Mouse (Mus musculus) neural tube, embryonic 14.5 days (tissue): Measurements from ENCODE around the gene Fbxo33. TPM values are rescaled to one million over a fixed set of nuclear protein-coding genes. Genes with fewer than 3 reads are reported as not detected.
"Not testable (repeated sequence)": the region's sequence is repeated elsewhere in the genome, so short reads cannot be mapped to it uniquely, and the experiment has no call there.

ENCODE experiments used
- ATAC-seq: fragments of 200-750 bp; cut with Nextera tagmentation; 2 replicates; pipeline ENCODE4 v1.8.0; 2017; ENCODE audit warnings: low read depth, mild to moderate bottlenecking, moderate TSS enrichment, moderate library complexity
- H3K27ac ChIP-seq: fragments of 300-500 bp; sonication (generic); 2 replicates; pipeline ENCODE4 v1.5.1; 2014; ENCODE audit warnings: low read depth, mild to moderate bottlenecking, control low read depth, low read length, moderate library complexity, mixed read lengths
- H3K27me3 ChIP-seq: fragments of 300-500 bp; sonication (generic); 2 replicates; pipeline ENCODE4 v1.6.1; 2014; ENCODE audit warnings: low read length; ENCODE audit not compliant: control insufficient read depth, insufficient read depth
- H3K36me3 ChIP-seq: fragments of 300-500 bp; sonication (generic); 2 replicates; pipeline ENCODE4 v1.6.1; 2014; ENCODE audit warnings: low read length, mixed read lengths; ENCODE audit not compliant: control insufficient read depth, insufficient read depth
- H3K4me1 ChIP-seq: fragments of 300-500 bp; sonication (generic); 2 replicates; pipeline ENCODE4 v1.6.1; 2014; ENCODE audit warnings: low read length; ENCODE audit not compliant: control insufficient read depth, insufficient read depth
- H3K4me2 ChIP-seq: fragments of 300-500 bp; sonication (generic); 2 replicates; pipeline ENCODE4 v1.6.1; 2014; ENCODE audit warnings: mild to moderate bottlenecking, low read depth, low read length, control low read depth
- H3K4me3 ChIP-seq: fragments of 300-500 bp; sonication (generic); 2 replicates; pipeline ENCODE4 v1.5.1; 2014; ENCODE audit warnings: low read depth, low read length, control low read depth, mixed read lengths
- H3K9ac ChIP-seq: fragments of 300-500 bp; sonication (generic); replicated peaks from 2 replicates; pipeline ENCODE4 v1.6.1; 2014; ENCODE audit warnings: low read depth, mild to moderate bottlenecking, control low read depth, low read length, mixed read lengths
- H3K9me3 ChIP-seq: fragments of 300-500 bp; sonication (generic); 2 replicates; pipeline ENCODE4 v1.6.1; 2016; ENCODE audit warnings: low read length; ENCODE audit not compliant: control insufficient read depth
- WGBS: fragments of 180-500 bp; shearing (Covaris S2); extraction: QIAGEN DNeasy Blood & Tissue Kit; methylation state at CpG from one replicate; pipeline ENCODE4 v1.1.7; 2014; 5-methylcytosine and 5-hydroxymethylcytosine counted together
- polyA plus RNA-seq: library from polyadenylated mRNA; unstranded; fragments of >200 nt; fragmentation: Nextera tagmentation; extraction: Ambion mirVana; gene quantifications from 2 replicates; pipeline ENCODE4 v1.2.1, GENCODE M21; 2014

The Fbxo33 gene
- polyA plus RNA-seq, 1 experiment from 2014 or later = 11.1 TPM

DNA sequence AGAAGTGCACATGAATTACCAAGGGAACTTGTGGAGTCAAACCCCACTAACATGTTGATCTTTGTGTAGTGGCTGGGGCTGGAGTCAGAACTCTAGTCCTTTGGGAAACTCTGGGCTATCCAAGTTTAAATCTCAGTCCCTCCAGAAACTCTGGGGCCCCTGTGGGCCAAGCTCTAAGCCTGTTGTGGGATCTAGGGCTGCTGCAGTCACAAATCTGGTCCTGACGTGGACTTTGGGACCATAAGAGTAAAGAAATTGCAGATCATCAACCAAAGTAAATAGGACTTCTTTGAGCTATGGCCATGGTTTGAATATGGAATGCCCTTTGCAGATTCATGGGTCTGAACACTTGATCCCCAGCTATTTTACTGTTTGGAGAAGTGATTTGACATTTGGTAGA is 29.4 kb upstream of the Fbxo33 start:
- Histone ChIP-seq H3K4me2 (no peak overlapping the region), H3K9me3 (no peaks in the 10 kb centered on the region), H3K27me3 (no peaks in the 10 kb centered on the region), H3K4me3 (no peak overlapping the region), H3K9ac (no peak overlapping the region), H3K4me1 (no peaks in the 10 kb centered on the region), H3K36me3 (no peaks in the 10 kb centered on the region), H3K27ac (no peak overlapping the region)
- WGBS = 77% methylated on average over 1 of the region's 1 CpGs
- ATAC-seq = no peak

DNA sequence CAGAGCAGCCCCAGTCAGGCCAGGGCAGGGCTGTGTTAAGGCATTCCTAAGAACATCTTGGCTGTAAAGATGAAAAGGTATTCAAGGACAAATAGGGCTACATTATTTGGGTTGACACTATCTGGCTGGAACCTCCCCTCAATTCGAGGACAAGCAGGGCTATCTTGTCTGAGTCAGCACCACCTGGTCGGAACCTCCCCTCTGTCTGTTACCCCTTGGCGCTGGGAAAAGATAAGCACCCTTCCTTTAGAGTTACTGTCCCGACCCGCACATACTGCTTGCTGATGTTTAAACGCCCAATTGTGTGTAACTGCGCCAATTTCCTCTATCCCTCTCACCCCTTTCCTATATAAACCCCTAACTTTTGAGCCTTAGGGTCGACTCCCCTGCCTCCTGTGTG is 21.5 kb upstream of the Fbxo33 start:
- not testable (repeated sequence) for ATAC-seq, H3K27me3 ChIP-seq, H3K4me1 ChIP-seq, H3K4me2 ChIP-seq, H3K9me3 ChIP-seq, H3K27ac ChIP-seq, H3K9ac ChIP-seq, H3K36me3 ChIP-seq, H3K4me3 ChIP-seq
- 86% methylated on average over 8 of the region's 8 CpGs for WGBS

- H3K4me3 ChIP-seq = no peak overlapping the region
- H3K27me3 ChIP-seq = no peaks in the 10 kb centered on the region
- H3K4me2 ChIP-seq = no peak overlapping the region
- H3K36me3 ChIP-seq = no peaks in the 10 kb centered on the region
- no peak for ATAC-seq
- no peak overlapping the region for H3K9ac ChIP-seq
- no peaks in the 10 kb centered on the region for H3K9me3 ChIP-seq
- no peak overlapping the region for H3K27ac ChIP-seq
- no peaks in the 10 kb centered on the region for H3K4me1 ChIP-seq
- WGBS = 88% methylated on average over 5 of the region's 5 CpGs
Observed at GRCm38 (mm10) chr12:59238434-59238833, 18.9 kb upstream of the Fbxo33 start.

GRCm38 (mm10) chr12:59228401-59228800 is 8.9 kb upstream of the Fbxo33 start:
- H3K9me3 ChIP-seq = no peaks in the 10 kb centered on the region
- H3K27ac ChIP-seq = no peak overlapping the region
- H3K36me3 ChIP-seq = no peaks in the 10 kb centered on the region
- no peaks in the 10 kb centered on the region for H3K27me3 ChIP-seq
- WGBS = 93% methylated on average over 5 of the region's 5 CpGs
- H3K4me2 ChIP-seq = no peak overlapping the region
- ATAC-seq = no peak
- no peak overlapping the region for H3K4me3 ChIP-seq
- H3K4me1 ChIP-seq = no peaks in the 10 kb centered on the region
- H3K9ac ChIP-seq = no peak overlapping the region

- peak overlapping the region; percentile 98 for H3K4me3 ChIP-seq
- ATAC-seq = peak; percentile 7
- peaks cover 22% of the 10 kb centered on the region for H3K4me1 ChIP-seq
- peak overlapping the region; percentile 90 for H3K4me2 ChIP-seq
- no peaks in the 10 kb centered on the region for H3K9me3 ChIP-seq
- H3K9ac ChIP-seq = peak overlapping the region; percentile 87
- H3K27ac ChIP-seq = peak overlapping the region; percentile 97
- no peaks in the 10 kb centered on the region for H3K27me3 ChIP-seq
- under 1% methylated on average over 68 of the region's 69 CpGs for WGBS
- no peaks in the 10 kb centered on the region for H3K36me3 ChIP-seq
Observed at GRCm38 (mm10) chr12:59218640-59219321, 744 bp downstream of the Fbxo33 start.

- Histone ChIP-seq H3K9ac (peak overlapping the region; percentile 16; the same call in 1 of the 2 replicates), H3K36me3 (no peaks in the 10 kb centered on the region)
- 86% methylated on average over 3 of the region's 3 CpGs for WGBS
Observed at GRCm38 (mm10) chr12:59217331-59217730, 2.2 kb downstream of the Fbxo33 start.

GRCm38 (mm10) chr12:59216676-59217266 is 2.8 kb downstream of the Fbxo33 start:
- Histone ChIP-seq H3K4me1 (peaks cover 22% of the 10 kb centered on the region), H3K4me2 (peak overlapping the region; percentile 90; the same call in 1 of the 2 replicates), H3K27ac (no peak overlapping the region), H3K4me3 (no peak overlapping the region), H3K9me3 (no peaks in the 10 kb centered on the region), H3K27me3 (no peaks in the 10 kb centered on the region), H3K36me3 (no peaks in the 10 kb centered on the region), H3K9ac (no peak overlapping the region)
- WGBS = 85% methylated on average over 6 of the region's 6 CpGs
- no peak for ATAC-seq

More at GRCm38 (mm10) chr12:59217331-59217730, 2.2 kb downstream of the Fbxo33 start:
- no peaks in the 10 kb centered on the region for H3K9me3 ChIP-seq
- ATAC-seq = no peak
- no peaks in the 10 kb centered on the region for H3K27me3 ChIP-seq
- H3K4me2 ChIP-seq = peak overlapping the region; percentile 90; the same call in 1 of the 2 replicates
- H3K4me3 ChIP-seq = peak overlapping the region; percentile 98
- H3K27ac ChIP-seq = no peak overlapping the region
- peaks cover 22% of the 10 kb centered on the region for H3K4me1 ChIP-seq

DNA sequence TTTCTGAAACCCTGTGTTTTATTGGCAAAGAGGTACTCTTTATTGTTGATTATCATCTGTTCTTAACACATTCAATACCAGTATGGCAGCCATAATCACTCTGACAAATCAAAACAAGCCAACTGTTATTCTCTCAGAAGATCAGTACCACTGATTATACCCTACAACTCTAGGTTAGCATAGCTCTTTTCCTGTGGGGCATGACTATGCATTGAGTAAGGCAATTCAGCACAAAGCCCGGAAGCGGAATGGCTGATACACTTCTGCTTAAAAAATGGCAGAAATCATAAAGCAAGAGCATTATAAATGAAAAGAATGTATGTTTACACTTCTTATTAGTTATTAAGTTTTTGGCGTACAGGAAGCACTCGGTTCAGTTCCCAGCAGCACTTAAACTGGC is 3.3 kb downstream of the Fbxo33 start:
- Histone ChIP-seq H3K4me1 (peaks cover 22% of the 10 kb centered on the region), H3K27ac (no peak overlapping the region), H3K4me3 (no peak overlapping the region), H3K9ac (no peak overlapping the region), H3K9me3 (no peaks in the 10 kb centered on the region), H3K36me3 (no peaks in the 10 kb centered on the region), H3K27me3 (no peaks in the 10 kb centered on the region), H3K4me2 (0 out of 2 replicates have a peak overlapping the region, but pooled peaks have one; percentile 19)
- no peak for ATAC-seq
- WGBS = 95% methylated on average over 4 of the region's 4 CpGs

GRCm38 (mm10) chr12:59207814-59208213 is 11.7 kb downstream of the Fbxo33 start:
- ATAC-seq = no peak
- H3K27ac ChIP-seq = no peak overlapping the region
- H3K36me3 ChIP-seq = no peaks in the 10 kb centered on the region
- H3K27me3 ChIP-seq = no peaks in the 10 kb centered on the region
- H3K4me3 ChIP-seq = no peak overlapping the region
- H3K4me2 ChIP-seq = no peak overlapping the region
- H3K4me1 ChIP-seq = no peaks in the 10 kb centered on the region
- no peak overlapping the region for H3K9ac ChIP-seq
- H3K9me3 ChIP-seq = no peaks in the 10 kb centered on the region
- 100% methylated on average over 1 of the region's 1 CpGs for WGBS
